7 mouse cellular contexts compared by ENCODE assay signal in the genomic region with DNA sequence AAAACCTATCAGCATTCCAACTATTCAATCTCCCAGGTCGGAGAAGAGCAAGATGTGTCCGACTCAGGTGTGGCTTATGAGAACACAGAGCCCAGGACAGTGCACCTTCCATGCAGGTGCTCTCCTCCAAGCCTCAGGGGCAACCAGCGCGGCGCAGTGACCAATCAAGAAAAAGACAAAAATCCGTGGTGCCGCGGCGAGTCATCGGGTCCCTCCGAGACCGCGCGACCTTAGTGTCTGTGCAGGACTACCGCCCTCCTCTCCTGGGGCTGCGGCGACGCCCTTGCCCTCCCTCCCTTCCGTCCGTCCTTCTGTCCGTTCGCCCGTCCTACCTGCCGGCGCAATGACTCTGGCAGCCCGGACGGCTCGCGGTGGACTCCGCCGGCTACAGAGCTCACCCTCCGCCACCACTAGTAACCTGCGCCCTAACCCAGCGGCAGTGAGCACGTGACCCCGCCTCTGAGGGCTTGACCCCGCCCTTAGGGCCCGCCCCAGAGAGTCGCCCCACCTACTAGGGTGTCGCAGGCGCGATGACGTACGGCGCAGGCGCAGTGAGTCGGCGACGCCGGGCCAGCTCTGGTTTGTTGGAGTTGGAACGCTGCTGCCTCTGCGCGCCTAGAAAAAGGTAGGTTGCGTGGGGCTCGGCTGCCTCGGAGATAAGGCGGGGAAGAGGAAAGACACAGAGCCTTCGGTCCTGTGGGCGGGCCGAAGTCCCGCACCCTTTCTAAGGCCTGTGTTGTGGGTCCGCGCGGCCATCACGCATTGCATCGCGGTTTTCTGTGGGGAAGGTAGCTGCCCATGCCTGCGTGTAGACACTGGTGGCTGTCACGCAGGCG. TPM values are rescaled to one million over a fixed set of nuclear protein-coding genes. Genes with fewer than 3 reads are reported as not detected.
DNase-seq lines count a peak whose midpoint lies in the region; ATAC-seq lines count a peak whose summit lies in the region.

Serac1 (minus strand) TSS at position 455 of the 836 bp plus-strand sequence.
Gtf2h5 (plus strand) TSS at position 500 of the 836 bp plus-strand sequence.

- H3K36me3 ChIP-seq in intestine, embryonic 15.5 days, result peaks cover 5% of the 10 kb centered on the region; the same call in 1 of the 2 replicates
- H3K36me3 ChIP-seq in midbrain, embryonic 10.5 days, result peaks cover 21% of the 10 kb centered on the region

- no peaks in the 10 kb centered on the region; the same call in 1 of the 2 replicates for H3K4me1 ChIP-seq in intestine, embryonic 15.5 days (replicated peaks)
- peaks cover 19% of the 10 kb centered on the region for H3K4me1 ChIP-seq in midbrain, embryonic 10.5 days

- H3K4me3 ChIP-seq in intestine, embryonic 15.5 days (replicated peaks), result peak within 1 kb of the TSS; percentile 72
- peak within 1 kb of the TSS; percentile 87 for H3K4me3 ChIP-seq in midbrain, embryonic 10.5 days

- DNase-seq in adrenal gland, adult 18-20 months (ENCODE audit: low spot score in 2 of 2), result peak; percentile 99
- peak; percentile 98 for DNase-seq in embryo, embryonic 11 days
- DNase-seq in gastrocnemius, postnatal 25 days, result peak; percentile 96
- DNase-seq in left cerebral cortex, postnatal 25 days (ENCODE audit: low spot score in 2 of 2), result peak; percentile 98 to 99
- DNase-seq in midbrain, embryonic 10.5 days (ENCODE audit: low spot score), result peak; percentile 97
- DNase-seq in right cerebral cortex, postnatal 4 days, result peak; percentile 98

- peak within 1 kb of the TSS; percentile 77 for H3K4me2 ChIP-seq in intestine, embryonic 15.5 days (replicated peaks)

- H3K27ac ChIP-seq in intestine, embryonic 15.5 days, result peak within 1 kb of the TSS; percentile 86
- peak within 1 kb of the TSS; percentile 90 for H3K27ac ChIP-seq in midbrain, embryonic 10.5 days (replicated peaks)

- ATAC-seq in intestine, embryonic 15.5 days, result peak; percentile 99

- intact Hi-C loops in left cerebral cortex, postnatal 25 days (cut with DNase I), result no loop called here

- no peaks in the 10 kb centered on the region for H3K9me3 ChIP-seq in intestine, embryonic 15.5 days
- H3K9me3 ChIP-seq in midbrain, embryonic 10.5 days (replicated peaks), result no peaks in the 10 kb centered on the region

- no peaks in the 10 kb centered on the region for H3K27me3 ChIP-seq in intestine, embryonic 15.5 days (replicated peaks)
- no peaks in the 10 kb centered on the region for H3K27me3 ChIP-seq in midbrain, embryonic 10.5 days (ENCODE audit: low read depth, poor library complexity, severe bottlenecking)

- under 1% methylated on average over 70 of the region's 70 CpGs for WGBS in intestine, embryonic 15.5 days
- WGBS in midbrain, embryonic 10.5 days, result under 1% methylated on average over 70 of the region's 70 CpGs

- peak within 1 kb of the TSS; percentile 79 for H3K9ac ChIP-seq in intestine, embryonic 15.5 days

RNA-seq across cellular contexts. Expression of gene Serac1, which starts in this region (rescaled TPM):
- 1 to 10 TPM; 7.1 to 8.2 TPM for total RNA-seq in adrenal gland, adult 18-20 months (2021)
- 1 to 10 TPM; 5.2 to 5.4 TPM for total RNA-seq in gastrocnemius, postnatal 25 days (2021)
- 4.8 and 5.3 TPM in 2 replicates for polyA plus RNA-seq in intestine, embryonic 15.5 days (2015; fragmentation: Nextera tagmentation; extraction: Ambion mirVana)
- total RNA-seq in left cerebral cortex, postnatal 25 days (2021), result 10 to 100 TPM; 17.1 to 18.7 TPM
- 7.0 and 7.5 TPM in 2 replicates for polyA plus RNA-seq in midbrain, embryonic 10.5 days (2016; fragmentation: Nextera tagmentation; extraction: Ambion mirVana)

RNA-seq across cellular contexts. Expression of gene Gtf2h5, which starts in this region (rescaled TPM):
- 10 to 100 TPM; 82.9 to 86.3 TPM for total RNA-seq in adrenal gland, adult 18-20 months (2021)
- 10 to 100 TPM; 45.1 to 49.0 TPM for total RNA-seq in gastrocnemius, postnatal 25 days (2021)
- polyA plus RNA-seq in intestine, embryonic 15.5 days (2015; fragmentation: Nextera tagmentation; extraction: Ambion mirVana), result 155 and 165 TPM in 2 replicates
- total RNA-seq in left cerebral cortex, postnatal 25 days (2021), result 100 to 1,000 TPM; 117 to 120 TPM
- polyA plus RNA-seq in midbrain, embryonic 10.5 days (2016; fragmentation: Nextera tagmentation; extraction: Ambion mirVana), result 165 and 177 TPM in 2 replicates

Comparison
In these comparisons a context has a peak if more than half of its experiments do, and no peak if none do; other contexts are left out.
1. Peak in every context shown above with its lines: DNase-seq, ATAC-seq, H3K4me3 ChIP-seq and H3K27ac ChIP-seq.